Mouse (Mus musculus) heart, adult 2 months (tissue): ENCODE results near the gene Foxn3.

Experiments used
- CTCF ChIP-seq: fragments of 200-600 bp; IDR thresholded peaks from 2 replicates; pipeline ENCODE4 v1.8.1; 2022; ENCODE audit warnings: antibody characterized with exemption, mild to moderate bottlenecking, moderate library complexity
- POLR2A ChIP-seq: fragments of 200-500 bp; IDR thresholded peaks from 2 replicates; pipeline ENCODE4 v1.6.1; 2011; ENCODE audit warnings: mild to moderate bottlenecking, low read depth, low read length, control low read depth; ENCODE audit not compliant: insufficient read depth

DNA sequence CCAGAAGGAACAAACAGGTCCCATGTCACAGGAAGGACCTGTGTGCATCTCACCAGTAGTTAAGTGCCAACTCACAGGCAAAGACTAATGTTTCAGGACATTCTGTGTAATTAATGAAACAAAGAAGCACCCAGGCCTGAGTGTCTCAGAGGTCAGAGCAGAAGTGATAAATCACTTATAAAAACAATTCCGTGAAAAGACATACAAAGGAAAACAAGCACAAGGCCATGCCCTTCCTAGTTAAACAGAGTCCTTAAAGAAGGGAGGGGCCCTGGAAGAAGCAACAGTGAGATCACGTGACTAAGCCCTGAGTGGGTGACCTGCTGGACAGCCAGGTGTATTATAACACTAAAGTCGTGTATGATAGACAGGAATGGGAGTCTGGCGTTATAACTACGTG is 191.9 kb downstream of the Foxn3 start:
- TF ChIP-seq POLR2A (no peak), CTCF (no peak)
